ENCODE assay signal across 25 mouse cellular contexts in the genomic region with DNA sequence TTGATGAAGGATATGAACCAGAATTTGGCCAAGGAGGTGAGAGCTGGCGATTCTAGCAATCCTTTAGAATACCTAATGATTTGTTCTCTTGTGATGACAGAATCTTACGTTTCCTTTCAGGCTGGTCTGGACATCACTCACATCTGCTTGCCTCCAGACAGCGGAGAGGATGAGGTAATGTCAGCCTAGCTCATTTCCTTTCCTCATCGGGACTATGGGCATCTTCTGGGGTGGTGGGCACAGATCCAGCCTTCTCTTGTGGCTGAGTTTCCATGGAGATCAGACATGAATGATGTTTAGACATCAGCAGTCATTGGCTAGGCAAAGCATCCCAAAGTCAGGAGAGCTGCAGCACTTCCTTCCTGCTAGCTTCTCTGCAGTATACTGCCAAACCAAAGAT. TPM values are rescaled to one million over a fixed set of nuclear protein-coding genes. Genes with fewer than 3 reads are reported as not detected.
DNase-seq lines count a peak whose midpoint lies in the region; ATAC-seq and TF ChIP-seq lines count a peak whose summit lies in the region.
"Had no signal": no experiment of that assay in that cellular context is flagged by ENCODE, and none has a peak within 500 bp of the region (broad histone marks: within the 10 kb centered on the region; RNA-seq: fewer than 3 reads in every experiment).

No protein-coding gene starts in this region.

- ATAC-seq in midbrain, embryonic 11.5 days (ENCODE audit: low FRiP score), result no peak
- ATAC-seq in midbrain, embryonic 14.5 days (ENCODE audit: low FRiP score, low TSS enrichment), result no peak
- ATAC-seq: forebrain, embryonic 13.5 days; forebrain, embryonic 16.5 days; hindbrain, postnatal 0 days; inflammation-experienced regulatory T-cells, adult 6 months; intestine, embryonic 16.5 days; Patski had no signal

- H3K27ac ChIP-seq in cerebellum, adult 2 months (ENCODE audit: insufficient read depth, low read length), result 0 out of 2 replicates have a peak overlapping the region, but pooled peaks have one; percentile 16
- H3K27ac ChIP-seq in midbrain, embryonic 11.5 days (ENCODE audit: low read depth, low read length), result no peak overlapping the region
- H3K27ac ChIP-seq in midbrain, embryonic 14.5 days (replicated peaks; ENCODE audit: low read depth, low read length), result no peak overlapping the region
- H3K27ac ChIP-seq: forebrain, embryonic 10.5 days; forebrain, embryonic 13.5 days; heart, adult 2 months; heart, embryonic 10.5 days; heart, embryonic 13.5 days; hindbrain, embryonic 14.5 days; hindbrain, postnatal 0 days had no signal

- no peak overlapping the region for H3K4me2 ChIP-seq in midbrain, embryonic 11.5 days
- H3K4me2 ChIP-seq in midbrain, embryonic 14.5 days (ENCODE audit: low read length), result no peak overlapping the region
- H3K4me2 ChIP-seq: forebrain, embryonic 13.5 days; heart, embryonic 13.5 days; hindbrain, embryonic 14.5 days had no signal

- peak in 1 of 2 experiments; percentile 26 for DNase-seq in cerebellum, adult 2 months
- no peak for DNase-seq in cerebellum, adult 8-10 months
- peak; percentile 47 for DNase-seq in midbrain, embryonic 11.5 days (ENCODE audit: low spot score, missing footprints)
- no peak for DNase-seq in midbrain, embryonic 14.5 days
- peak; percentile 24 for DNase-seq in MN1 (ENCODE audit: low spot score)
- DNase-seq in cerebellum, postnatal 10 days, result peak; percentile 59 to 63
- DNase-seq in thymus, postnatal 0 days (ENCODE audit: low spot score), result no peak
- no peak for DNase-seq in right cerebral cortex, adult 2 months (ENCODE audit: low spot score in 2 of 2)
- DNase-seq: adrenal gland, postnatal 10 days; adrenal gland, postnatal 36 days; gastrocnemius, postnatal 10 days; gastrocnemius, postnatal 36 days; heart, adult 2 months; heart, postnatal 14 days; heart, postnatal 4 days had no signal

- H3K4me1 ChIP-seq in cerebellum, adult 2 months (ENCODE audit: control insufficient read depth, insufficient read depth, low read length), result peaks cover 24% of the 10 kb centered on the region
- no peaks in the 10 kb centered on the region for H3K4me1 ChIP-seq in midbrain, embryonic 11.5 days (ENCODE audit: control insufficient read depth, insufficient read depth, low read length)
- H3K4me1 ChIP-seq in midbrain, embryonic 14.5 days (ENCODE audit: control insufficient read depth, insufficient read depth, low read length), result no peaks in the 10 kb centered on the region
- H3K4me1 ChIP-seq: forebrain, embryonic 13.5 days had no signal

- 63% methylated on average over 4 of the region's 4 CpGs for WGBS in cerebellum, adult 2 months
- WGBS in midbrain, embryonic 11.5 days, result 87% methylated on average over 4 of the region's 4 CpGs
- WGBS in midbrain, embryonic 14.5 days, result 86% methylated on average over 4 of the region's 4 CpGs

- no peak overlapping the region for H3K9ac ChIP-seq in midbrain, embryonic 11.5 days (ENCODE audit: low read length)
- H3K9ac ChIP-seq in midbrain, embryonic 14.5 days (replicated peaks; ENCODE audit: low read length), result no peak overlapping the region
- H3K9ac ChIP-seq: forebrain, embryonic 13.5 days; heart, embryonic 13.5 days; hindbrain, embryonic 14.5 days had no signal

- no peak for TF ChIP-seq POLR2A in cerebellum, adult 2 months (IDR thresholded peaks at IDR 0.05; ENCODE audit: borderline replicate concordance, insufficient read depth, low read length)

- no peak overlapping the region for H3K4me3 ChIP-seq in cerebellum, adult 2 months (replicated peaks; ENCODE audit: insufficient read depth, low read depth, low read length)
- no peak overlapping the region for H3K4me3 ChIP-seq in midbrain, embryonic 11.5 days (ENCODE audit: low read depth, low read length)
- H3K4me3 ChIP-seq in midbrain, embryonic 14.5 days (replicated peaks; ENCODE audit: low read depth, low read length), result no peak overlapping the region
- H3K4me3 ChIP-seq: forebrain, embryonic 10.5 days; forebrain, embryonic 13.5 days; heart, adult 2 months; heart, embryonic 10.5 days; heart, embryonic 13.5 days had no signal

- H3K27me3 ChIP-seq in cerebellum, adult 2 months (ENCODE audit: control insufficient read depth, insufficient read depth, low read length), result no peaks in the 10 kb centered on the region
- no peaks in the 10 kb centered on the region for H3K27me3 ChIP-seq in midbrain, embryonic 11.5 days (ENCODE audit: control insufficient read depth, insufficient read depth, low read length)
- H3K27me3 ChIP-seq in midbrain, embryonic 14.5 days (ENCODE audit: control insufficient read depth, insufficient read depth, low read length), result no peaks in the 10 kb centered on the region
- H3K27me3 ChIP-seq: forebrain, embryonic 13.5 days; heart, embryonic 13.5 days; Patski had no signal

- peaks cover 9% of the 10 kb centered on the region for H3K36me3 ChIP-seq in midbrain, embryonic 11.5 days (ENCODE audit: control insufficient read depth, insufficient read depth, low read length)
- 0 out of 2 replicates have a peak, but pooled peaks cover 2% of the 10 kb centered on the region for H3K36me3 ChIP-seq in midbrain, embryonic 14.5 days (ENCODE audit: control insufficient read depth, insufficient read depth, low read length)

- H3K9me3 ChIP-seq in midbrain, embryonic 11.5 days (ENCODE audit: control insufficient read depth, low read length), result no peaks in the 10 kb centered on the region
- no peaks in the 10 kb centered on the region for H3K9me3 ChIP-seq in midbrain, embryonic 14.5 days (ENCODE audit: control insufficient read depth, low read length)
- H3K9me3 ChIP-seq: forebrain, embryonic 13.5 days; heart, embryonic 10.5 days; heart, embryonic 13.5 days had no signal

- TF ChIP-seq CTCF in cerebellum, adult 2 months (IDR thresholded peaks at IDR 0.05; ENCODE audit: borderline replicate concordance, insufficient read depth, low read depth, low read length), result no peak

RNA-seq across cellular contexts. Expression of a gene that starts 7.3 kb away (rescaled TPM):
- 12.5 and 12.6 TPM in 2 replicates for polyA plus RNA-seq in cerebellum, adult 2 months (2012; rRNA removed)
- polyA plus RNA-seq in midbrain, embryonic 11.5 days (2014; fragmentation: Nextera tagmentation; extraction: Ambion mirVana), result 15.1 and 15.4 TPM in 2 replicates
- polyA plus RNA-seq in midbrain, embryonic 14.5 days (2014; fragmentation: Nextera tagmentation; extraction: Ambion mirVana), result 3.7 and 6.4 TPM in 2 replicates
- polyA plus RNA-seq in thymus, postnatal 0 days (2015; fragmentation: Nextera tagmentation; extraction: Ambion mirVana), result 17.4 and 18.4 TPM in 2 replicates

Comparison
In these comparisons a context has a peak if more than half of its experiments do, and no peak if none do; other contexts are left out.
1. DNase-seq: peak in midbrain, embryonic 11.5 days (single experiment), MN1 (single experiment) and cerebellum, postnatal 10 days (2 of 2); none in cerebellum, adult 8-10 months (single experiment), midbrain, embryonic 14.5 days (single experiment), thymus, postnatal 0 days (single experiment) and right cerebral cortex, adult 2 months (0 of 2).